Comparison of ENCODE assay signal across 15 mouse cellular contexts in genomic region chr15:68344652-68345051, GRCm38 (mm10).
"Had no signal": no experiment of that assay in that cellular context is flagged by ENCODE, and none has a peak within 500 bp of the region (broad histone marks: within the 10 kb centered on the region; RNA-seq: fewer than 3 reads in every experiment).

No protein-coding gene starts in this region.

- H3K9me3 ChIP-seq: limb, embryonic 13.5 days; lung, embryonic 15.5 days; megakaryocyte, embryonic 14.5 days; midbrain, embryonic 15.5 days; neural tube, embryonic 12.5 days had no signal

- DNase-seq: kidney, postnatal 14 days; left cerebral cortex, postnatal 4 days; lung, postnatal 14 days; right cerebral cortex, postnatal 4 days; spleen, adult 18-20 months; thymus, adult 18-20 months; thymus, postnatal 14 days had no signal

- H3K4me3 ChIP-seq: limb, embryonic 13.5 days; lung, embryonic 15.5 days; megakaryocyte, embryonic 14.5 days; midbrain, embryonic 15.5 days; neural tube, embryonic 12.5 days had no signal

- H3K4me1 ChIP-seq: limb, embryonic 13.5 days; midbrain, embryonic 15.5 days; neural tube, embryonic 12.5 days had no signal

- H3K4me2 ChIP-seq: limb, embryonic 13.5 days; lung, embryonic 15.5 days; midbrain, embryonic 11.5 days; midbrain, embryonic 15.5 days; neural tube, embryonic 12.5 days had no signal

- H3K36me3 ChIP-seq: neural tube, embryonic 12.5 days had no signal

- H3K27ac ChIP-seq: limb, embryonic 13.5 days; liver, embryonic 14.5 days; lung, embryonic 15.5 days; macrophage; midbrain, embryonic 15.5 days; neural tube, embryonic 12.5 days had no signal

- ATAC-seq: midbrain, embryonic 15.5 days had no signal

- H3K27me3 ChIP-seq: limb, embryonic 13.5 days; lung, embryonic 15.5 days; megakaryocyte, embryonic 14.5 days; midbrain, embryonic 15.5 days; neural tube, embryonic 12.5 days had no signal

- H3K9ac ChIP-seq: limb, embryonic 13.5 days; liver, embryonic 14.5 days; lung, embryonic 15.5 days; midbrain, embryonic 15.5 days; neural tube, embryonic 12.5 days had no signal
